Mouse (Mus musculus): ENCODE data around the gene Cgn.

Gene Cgn

DNA sequence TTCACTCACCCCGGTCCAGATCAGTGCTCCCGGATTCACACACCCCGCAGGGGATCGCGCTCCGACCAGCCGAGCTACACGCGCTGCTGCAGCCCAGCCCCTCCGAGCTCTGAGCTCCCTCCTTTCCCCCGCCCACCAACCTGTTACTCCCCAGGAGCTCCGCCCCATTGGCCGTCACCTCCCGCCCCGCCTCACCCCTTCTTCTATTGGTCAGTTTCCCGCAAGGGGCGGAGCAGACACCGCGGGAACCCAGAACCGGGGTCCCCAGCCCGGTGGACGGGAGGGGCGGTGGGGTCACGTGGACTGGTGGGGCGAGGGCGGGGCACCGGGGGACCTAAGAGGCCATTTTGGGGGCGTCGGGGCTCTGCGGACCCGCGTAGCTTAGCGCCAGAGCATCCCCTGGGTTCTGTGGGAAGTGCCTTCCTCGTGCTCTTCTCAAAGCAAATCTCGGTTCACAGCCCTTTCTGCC, at the start of gene Cgn:
TSS of gene Cgn (minus strand) at position 126 of the 469 bp plus-strand sequence.
- DNase-seq (ENCODE audit: low read depth): peak; percentile 64

DNA sequence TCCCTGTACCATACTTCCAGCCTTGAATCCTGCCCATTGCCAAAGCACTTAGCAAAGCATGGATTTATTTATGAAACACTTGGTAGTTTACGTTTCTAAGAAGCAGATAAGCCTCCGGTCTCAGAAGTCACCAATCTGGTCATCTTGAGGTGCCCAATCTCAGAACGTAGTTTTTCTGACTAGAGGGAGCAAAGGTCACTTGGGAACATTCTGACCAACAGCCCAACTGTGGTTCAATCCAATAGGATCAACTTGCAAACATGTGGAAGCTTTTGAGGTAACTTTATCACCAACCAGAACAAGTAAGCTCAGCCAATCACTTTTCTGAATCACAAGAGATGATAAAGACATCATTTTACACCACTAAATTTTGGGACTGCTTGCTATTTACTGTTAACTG, 49.1 kb upstream of the Cgn start:
- no peak for DNase-seq (ENCODE audit: low read depth)

DNA sequence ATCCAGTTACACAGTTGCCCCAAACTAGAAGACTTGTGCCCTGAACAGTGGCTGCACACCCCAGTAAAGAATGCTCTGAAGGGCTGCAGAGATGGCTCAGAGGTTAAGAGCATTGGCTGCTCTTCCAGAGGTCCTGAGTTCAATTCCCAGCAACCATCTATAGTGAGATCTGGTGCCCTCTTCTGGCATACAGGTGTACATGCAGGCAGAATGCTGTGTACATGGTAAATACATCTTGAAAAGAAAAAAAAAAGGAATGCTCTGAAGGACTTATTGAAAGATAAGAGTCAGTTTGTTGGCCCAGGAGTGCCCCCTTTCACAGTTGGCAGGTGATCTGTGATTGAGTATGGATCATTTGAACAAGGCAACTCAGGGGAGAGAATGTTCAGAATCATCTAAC, 47.1 kb upstream of the Cgn start:
- DNase-seq (ENCODE audit: low read depth): no peak

DNA sequence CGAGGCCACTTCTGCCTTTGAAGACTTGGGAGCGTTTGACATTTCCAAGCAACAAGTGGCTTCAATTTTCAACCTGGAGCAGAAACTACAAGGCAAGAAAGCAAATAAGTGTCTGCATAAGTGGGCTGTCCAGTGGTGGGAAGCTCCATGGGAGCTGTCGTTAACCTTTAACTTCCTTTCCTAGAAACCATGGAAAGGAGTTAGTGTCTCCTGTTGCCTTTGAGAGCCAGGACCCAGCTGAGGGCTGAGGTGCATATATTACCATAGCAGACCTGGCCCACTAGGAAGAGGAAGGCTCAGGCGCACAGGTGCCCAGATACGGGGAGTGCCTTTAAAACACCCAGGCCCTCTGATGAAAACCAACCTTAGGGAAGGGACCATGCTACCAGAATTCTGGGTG, 46.4 kb upstream of the Cgn start:
- DNase-seq (ENCODE audit: low read depth): no peak

DNA sequence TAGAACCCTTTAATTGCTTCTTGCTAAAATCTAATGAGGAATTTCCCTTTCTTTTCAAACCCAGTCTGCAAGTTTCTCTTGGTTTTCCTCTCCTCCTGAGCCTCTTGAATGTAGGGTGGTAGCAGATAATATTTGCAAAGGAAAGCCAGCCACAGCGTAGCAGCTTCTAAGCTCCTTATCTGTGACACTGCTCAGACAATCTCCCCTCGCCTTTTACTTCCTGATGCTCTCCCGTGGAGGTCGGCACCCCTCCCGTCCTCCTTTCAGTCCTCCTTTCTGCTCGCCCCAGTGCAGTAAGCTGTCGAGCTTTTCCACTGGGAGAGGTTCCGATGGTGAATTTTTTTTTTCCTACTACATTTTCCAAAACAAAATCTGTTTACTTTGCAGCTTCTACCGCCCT, 45.8 kb upstream of the Cgn start:
- DNase-seq (ENCODE audit: low read depth): no peak

DNA sequence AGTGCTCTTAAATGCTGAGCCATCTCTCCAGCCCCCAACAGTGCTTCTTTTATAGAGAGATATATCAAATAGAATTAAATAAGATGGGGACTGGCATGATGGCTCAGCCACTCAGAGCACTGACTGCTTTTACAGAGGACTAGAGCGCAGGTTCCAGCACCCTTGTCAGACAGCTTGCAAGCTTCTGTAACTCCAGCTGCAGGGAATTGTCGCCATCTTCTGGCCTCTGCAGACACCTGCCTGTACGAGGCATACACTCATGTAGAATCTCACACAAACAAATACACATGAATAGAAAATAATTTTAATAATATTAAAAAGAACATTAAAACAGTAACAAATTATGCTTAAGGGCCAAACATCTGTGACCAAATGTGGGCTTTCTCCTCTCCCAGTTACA, 37.8 kb upstream of the Cgn start:
- no peak for DNase-seq (ENCODE audit: low read depth)

DNA sequence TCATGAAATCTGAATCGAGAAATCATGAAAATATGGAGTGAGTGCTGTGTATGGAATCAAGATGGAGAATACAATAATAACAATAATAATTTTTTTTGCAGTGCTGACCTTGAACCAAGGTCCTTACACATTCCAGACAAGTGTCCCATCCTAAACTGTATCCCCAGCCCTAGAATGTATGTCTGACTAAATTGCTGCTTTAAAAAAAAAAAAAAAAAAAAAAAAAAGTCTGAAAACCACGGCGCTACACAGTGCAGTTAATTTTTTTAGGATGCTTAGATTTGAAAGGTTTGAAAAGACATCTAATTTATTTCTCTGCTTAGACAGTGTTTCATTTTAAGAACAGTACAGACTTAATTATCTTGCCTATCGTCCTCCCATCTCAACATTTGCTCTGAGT, 35.8 kb upstream of the Cgn start:
- DNase-seq (ENCODE audit: low read depth): no peak

DNA sequence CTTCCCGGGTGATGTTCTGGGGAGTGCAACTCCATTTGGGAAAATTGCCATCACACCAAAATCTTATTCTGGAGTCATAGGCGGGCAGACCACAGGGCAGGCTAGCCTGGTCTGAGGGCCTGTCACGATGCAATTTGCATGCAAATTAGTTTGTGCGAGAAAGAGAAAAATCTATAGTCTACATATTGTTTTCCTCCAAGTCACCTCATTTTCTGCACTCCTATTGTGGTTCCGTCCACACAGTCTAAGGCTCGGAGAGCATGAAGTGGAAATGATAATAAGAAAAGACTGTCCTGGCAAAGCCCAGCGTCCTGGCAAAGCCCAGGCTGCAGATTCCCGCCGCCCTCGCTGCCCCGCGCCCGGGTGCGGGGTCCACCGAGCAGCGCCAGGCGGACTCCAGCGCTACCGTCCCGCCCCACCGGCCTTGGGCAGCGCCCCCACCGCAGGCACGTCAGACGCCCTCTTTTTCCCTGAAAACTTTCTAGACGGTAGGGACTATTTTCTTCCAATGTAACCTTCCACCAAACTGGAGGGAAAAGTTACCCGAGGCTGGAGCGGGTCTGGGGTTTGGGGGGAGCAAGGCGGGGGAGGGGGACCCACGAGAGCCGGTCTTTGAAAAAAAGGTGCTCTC, 34.8 kb upstream of the Cgn start:
- no peak for DNase-seq (ENCODE audit: low read depth)

DNA sequence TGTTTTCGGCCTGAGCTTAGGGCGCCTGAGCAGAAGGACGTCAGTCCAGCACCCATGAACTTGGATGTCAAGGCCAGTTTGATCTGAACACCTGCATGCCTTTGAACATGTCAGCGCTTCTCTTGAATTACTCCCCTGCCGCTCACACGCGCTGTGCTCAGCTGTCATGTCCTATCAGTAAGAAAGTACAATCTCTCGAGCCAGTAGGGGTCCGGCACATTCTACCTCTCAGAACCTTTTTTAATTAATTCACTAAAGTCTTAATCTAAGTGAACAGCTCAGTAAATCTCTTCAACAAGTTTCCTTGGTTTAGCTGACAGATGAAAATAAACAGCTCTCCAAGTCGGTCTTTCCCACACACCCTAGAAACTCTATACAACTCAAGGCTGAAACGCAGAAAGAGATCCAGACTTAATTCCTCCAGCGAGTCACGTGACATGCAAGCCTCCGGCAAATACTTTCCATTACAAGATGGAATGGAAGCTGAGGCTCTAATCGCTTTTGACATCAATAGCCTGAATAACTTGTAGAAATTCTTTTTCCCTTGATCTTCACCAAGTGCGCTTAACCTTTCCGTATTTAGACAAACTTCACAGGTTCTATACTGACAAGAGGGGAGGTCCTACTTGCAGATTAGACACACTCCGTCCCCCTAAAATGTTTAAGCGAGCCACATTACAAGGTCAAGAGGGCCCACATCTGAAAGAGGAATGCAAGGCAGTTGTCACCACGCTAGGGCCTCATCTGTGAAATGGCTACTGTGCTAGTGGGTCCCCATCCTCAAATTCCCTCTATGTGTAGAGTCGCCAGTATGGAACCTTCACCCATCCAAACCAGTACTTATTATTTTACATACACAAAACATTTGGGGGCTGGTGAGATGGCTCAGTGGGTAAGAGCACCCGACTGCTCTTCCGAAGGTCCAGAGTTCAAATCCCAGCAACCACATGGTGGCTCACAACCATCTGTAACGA, 33.4 kb upstream of the Cgn start:
- no peak for DNase-seq (ENCODE audit: low read depth)

DNA sequence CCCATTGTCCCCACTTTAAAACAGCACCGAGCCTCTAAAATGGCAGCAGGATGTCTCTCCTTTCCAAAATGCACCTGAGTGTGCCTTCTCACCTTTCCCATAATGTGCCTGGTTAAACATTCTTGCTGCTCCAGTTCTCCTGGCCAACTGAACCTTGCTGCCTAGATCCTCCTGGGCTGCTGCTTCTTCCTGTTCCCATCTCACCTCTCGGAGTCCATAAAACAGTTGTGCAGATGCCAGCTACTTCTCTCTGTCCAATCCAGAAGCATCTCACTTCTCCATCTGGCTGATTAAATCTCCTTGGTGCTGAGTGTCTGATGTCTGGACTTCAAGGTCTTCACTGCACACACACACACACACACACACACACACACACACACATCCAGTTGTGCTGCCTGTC, 31.4 kb upstream of the Cgn start:
- DNase-seq (ENCODE audit: low read depth): no peak

DNA sequence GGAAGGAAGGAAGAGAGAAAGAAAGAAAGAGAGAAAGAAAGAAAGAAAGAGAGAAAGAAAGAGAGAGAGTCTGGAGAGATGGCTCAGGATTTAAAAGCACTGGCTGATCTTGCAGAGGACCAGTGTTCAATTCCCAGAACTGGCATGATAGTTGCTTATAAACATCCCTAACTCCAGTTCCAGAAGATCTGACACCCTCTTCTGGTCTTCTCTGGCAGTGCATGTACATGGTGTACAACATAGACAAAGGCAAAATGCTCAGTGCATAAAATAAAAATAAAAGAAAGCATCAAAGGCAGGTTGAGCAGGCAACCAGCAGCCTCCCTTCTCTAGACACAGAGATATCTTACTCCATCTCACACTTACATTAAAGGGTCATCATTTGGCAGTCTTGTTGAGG, 29.3 kb upstream of the Cgn start:
- DNase-seq (ENCODE audit: low read depth): no peak

DNA sequence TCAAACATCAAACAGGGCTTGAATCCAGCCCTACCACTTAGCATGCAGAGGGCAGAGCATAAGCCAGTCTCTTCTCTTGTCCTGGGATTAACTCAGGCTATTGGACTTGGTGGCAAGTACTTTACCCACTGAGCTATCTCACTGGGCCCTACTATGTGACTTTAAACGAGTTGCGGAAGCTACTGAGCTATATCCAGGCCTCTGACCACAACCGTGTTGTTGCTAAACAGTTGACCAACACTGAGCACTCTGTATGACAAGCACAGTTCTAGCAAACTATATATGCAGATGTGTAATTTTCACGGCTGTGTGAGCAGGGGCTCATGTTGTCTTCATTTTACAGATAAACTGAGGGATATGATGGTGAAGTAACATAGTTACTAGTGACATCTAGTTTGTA, 28.4 kb upstream of the Cgn start:
- DNase-seq (ENCODE audit: low read depth): no peak

DNA sequence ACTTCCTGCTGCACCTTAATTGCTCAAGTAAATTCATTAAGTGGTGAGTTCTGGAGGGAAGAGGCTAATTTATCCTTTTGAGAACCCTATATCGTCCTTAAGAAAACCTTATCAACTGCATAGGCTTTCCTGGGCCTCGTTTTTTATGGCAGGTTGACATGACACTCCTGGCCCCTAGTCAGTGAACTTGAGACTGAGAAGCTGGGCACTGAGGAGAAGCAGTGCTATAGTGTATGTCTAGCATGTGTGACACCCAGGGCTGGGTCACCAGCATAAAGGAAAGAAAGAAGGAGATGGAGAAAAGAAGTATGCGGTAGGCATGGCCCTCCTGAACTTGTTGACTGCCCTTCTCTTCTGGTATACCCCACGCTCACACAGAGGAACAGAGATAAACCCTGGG, 27.8 kb upstream of the Cgn start:
- DNase-seq (ENCODE audit: low read depth): no peak

DNA sequence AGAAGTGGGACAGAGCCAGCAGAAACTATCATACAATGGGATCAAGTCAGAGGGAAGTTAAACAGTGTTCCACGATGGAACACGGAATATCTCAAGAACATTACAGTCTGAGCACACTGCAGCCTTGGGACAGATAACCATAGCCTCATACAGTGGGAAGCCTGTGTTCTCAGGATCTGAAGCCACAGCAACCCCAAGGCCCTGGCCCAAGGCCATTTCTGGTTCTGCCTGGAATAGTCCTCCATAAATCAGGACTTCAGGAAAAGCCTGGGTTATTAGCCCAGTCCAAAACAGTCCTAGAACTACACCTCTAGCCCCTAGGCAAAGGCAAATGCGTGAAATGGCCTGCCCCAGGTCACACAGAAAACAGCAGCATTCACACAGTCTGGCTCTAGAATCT, 27.4 kb upstream of the Cgn start:
- no peak for DNase-seq (ENCODE audit: low read depth)

DNA sequence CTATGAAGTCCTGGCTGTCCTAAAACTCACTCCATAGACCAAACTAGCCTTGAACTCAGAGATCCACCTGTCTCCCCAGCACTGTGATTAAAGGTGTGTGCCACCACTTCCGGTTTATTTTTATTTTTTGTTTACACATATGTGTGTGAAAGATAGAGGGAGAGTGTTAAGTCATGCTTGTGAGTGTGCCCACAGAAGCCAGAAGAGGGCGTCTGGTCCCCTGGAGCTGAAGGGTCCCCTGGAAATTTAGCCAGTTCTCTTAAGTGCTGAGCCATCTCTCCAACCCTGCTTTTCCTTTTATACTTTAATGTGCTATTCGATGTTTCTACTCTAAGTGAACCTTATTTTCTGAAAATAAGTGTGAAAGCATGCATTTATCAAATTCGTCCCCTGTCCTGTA, 25.3 kb upstream of the Cgn start:
- no peak for DNase-seq (ENCODE audit: low read depth)

DNA sequence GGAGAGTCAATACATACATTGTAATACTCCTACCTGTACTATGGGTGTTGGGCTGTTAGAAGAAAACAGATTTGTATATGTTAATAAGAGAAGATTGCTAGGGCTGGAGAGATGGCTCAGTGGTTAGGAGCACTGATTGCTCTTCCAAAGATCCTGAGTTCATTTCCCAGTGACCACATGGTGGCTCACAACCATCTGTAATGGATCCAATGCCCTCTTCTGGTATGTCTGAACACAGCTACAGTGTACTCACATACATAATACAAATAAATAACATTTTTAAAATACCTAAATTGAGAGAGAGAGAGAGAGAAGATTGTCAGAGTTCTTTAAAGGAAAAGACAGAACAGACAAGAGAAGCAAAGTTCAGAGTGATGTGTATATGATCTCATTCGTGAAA, 22.0 kb upstream of the Cgn start:
- no peak for DNase-seq (ENCODE audit: low read depth)

DNA sequence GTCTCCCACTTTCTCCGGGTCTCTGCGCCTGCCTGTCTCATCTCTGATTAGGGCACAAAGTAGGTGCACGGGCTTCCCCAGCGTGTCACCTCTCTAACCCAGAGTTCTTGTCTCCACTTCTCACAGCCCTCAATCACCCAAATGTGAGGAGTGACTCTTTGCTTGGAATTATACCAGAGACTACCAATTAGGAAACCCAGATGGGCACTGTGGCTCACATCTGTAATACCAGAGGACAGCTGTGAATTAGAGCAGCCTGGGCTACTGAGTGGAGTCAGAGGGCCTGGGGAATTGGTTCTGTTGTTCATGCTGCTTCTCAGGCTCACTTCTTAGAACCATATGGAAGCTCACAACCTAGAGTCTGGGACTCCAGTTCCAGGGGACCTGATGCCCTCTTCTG, 18.7 kb upstream of the Cgn start:
- DNase-seq (ENCODE audit: low read depth): no peak

DNA sequence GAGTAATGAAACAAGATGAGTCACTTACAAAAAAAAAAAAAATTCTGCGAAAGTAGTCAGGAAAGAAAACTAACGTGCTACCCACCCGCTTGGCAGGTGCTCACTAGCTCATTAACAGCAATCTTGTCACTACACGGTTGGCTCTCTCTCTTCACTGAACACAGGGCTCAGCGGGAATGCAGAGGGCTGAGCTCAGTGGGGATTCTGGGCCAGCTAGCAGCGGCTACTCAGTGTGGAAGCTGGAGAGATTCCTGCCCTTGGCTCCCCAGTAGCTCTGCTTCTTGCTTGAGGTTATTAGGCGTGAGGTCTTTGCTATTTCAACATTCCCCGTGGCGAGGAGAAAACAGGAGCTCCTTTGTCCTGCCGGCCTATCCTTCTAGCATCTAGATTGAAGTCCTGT, 17.9 kb upstream of the Cgn start:
- DNase-seq (ENCODE audit: low read depth): no peak

DNA sequence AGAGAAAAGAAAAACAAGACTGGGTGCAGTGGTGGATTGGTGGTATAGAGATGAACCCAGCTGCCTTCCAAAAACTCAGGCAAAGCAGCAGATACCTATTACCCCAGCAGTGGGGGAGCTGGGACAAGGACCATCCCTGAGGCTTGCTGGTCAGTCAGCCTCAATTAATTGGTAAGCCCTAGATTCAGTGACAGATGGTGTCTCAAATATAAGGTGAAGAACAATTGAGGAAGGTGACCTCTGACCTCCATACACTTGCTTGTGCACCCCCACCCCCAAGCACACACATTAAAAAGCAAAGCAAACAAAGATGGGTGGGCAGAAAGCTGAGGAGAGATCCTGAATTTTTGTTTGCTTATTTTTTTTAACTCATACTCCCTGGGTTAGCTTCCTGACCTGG, 9.9 kb upstream of the Cgn start:
- DNase-seq (ENCODE audit: low read depth): no peak

DNA sequence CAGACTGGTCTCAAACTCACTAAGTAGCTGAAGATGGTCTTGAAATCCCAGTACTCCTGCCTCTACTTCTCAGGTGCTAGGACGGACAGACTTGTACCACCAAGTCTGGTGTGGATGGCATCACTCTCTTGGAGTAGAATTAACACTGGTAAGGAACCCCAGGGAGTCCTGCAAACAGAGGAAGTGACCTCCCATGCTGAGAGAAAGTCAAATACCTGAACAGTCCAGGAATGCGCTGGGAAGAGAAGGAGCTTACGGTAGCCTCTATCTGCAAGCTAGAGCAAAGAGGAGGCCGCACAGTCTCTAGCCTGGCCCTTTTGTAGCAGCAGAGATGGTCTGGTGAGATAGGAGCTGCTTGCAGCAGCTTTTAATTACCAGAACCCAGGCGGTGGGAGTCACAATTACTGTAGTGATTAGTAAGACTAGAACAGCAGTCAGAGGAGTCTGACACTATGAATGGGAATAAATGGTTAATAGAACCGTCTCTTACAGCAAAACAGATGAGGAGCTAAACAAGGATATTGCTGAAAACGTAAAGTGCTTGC, 9.4 kb upstream of the Cgn start:
- DNase-seq (ENCODE audit: low read depth): no peak

DNA sequence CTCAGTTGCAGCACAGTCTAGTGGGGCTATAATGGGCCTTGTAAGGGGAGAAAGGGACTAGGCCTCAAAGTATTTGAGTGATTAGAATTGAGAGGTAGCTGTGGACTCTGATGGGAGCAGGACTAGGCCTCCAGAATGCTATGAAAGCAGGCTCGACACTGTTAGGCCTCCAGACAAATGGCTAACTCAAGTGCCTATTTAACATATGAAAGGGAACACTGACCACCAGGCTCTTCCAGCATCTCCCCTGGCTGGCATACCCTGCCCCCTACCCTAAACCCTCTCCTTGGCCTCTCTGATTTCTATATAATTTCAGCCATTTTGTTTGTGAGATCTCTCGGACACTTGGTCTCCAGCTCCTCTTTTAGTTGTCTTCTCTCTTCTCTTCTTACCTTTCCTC, 8.1 kb upstream of the Cgn start:
- DNase-seq (ENCODE audit: low read depth): no peak

DNA sequence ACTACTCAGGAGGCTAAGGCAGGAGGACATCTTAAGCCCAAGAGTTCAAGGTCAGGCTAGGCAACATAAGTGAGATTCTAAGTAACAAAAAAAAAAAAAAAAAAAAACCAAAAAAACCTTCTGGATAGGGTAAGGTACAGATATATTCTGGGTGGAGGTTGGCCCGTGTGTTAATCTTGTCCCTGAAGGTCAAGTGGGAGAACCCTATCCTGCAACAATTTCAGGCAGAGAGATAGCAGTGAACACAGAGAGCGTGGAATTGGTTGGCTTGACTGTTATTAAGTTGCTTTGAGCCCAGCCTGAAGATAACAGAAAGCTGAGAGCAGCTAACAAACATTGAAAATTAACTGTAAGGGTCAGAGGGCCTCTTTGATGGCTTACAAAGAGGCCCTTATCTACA, 7.4 kb upstream of the Cgn start:
- DNase-seq (ENCODE audit: low read depth): peak; percentile 31

DNA sequence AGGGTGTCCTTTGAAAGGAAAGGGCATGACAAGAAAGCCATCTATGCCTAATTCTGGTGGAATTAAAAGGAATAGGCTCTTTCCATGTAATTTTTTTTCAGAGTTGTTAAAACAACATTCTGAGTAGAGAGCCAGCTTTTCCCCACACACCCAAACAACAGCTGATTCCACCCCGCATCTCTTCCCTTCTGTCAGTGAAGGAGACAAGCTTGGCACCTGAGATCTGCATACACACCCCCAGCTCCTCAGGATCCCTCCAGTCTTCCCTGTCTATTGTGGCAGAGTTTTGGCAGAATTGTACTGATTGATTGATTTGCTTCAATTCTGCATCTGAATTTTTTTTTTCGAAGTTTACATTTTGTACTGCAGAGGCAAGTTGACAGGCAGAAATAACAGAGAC, 6.0 kb upstream of the Cgn start:
- DNase-seq (ENCODE audit: low read depth): no peak

Measured in c-Kit-positive CD71-positive TER-119-negative erythroid progenitor cells, embryonic 14.5 days (primary cell).